Mouse (Mus musculus) right cerebral cortex, postnatal 36 days (tissue): Measurements from ENCODE around the gene Apom.
"Not testable (repeated sequence)": the region's sequence is repeated elsewhere in the genome, so short reads cannot be mapped to it uniquely, and the experiment has no call there.

ENCODE experiments used
- DNase-seq, 2 experiments: peaks; one replicate each; pipeline ENCODE4 v3.0.0; 2022; ENCODE audit warnings: low spot score in 2 of 2, mixed read lengths in 1 of 2

Gene Apom

GRCm38 (mm10) chr17:35127017-35127416 is 4.8 kb downstream of the Apom start:
- DNase-seq, result no peak

GRCm38 (mm10) chr17:35126206-35126611 is 5.6 kb downstream of the Apom start, which contains the start of gene D17H6S53E:
TSS of gene D17H6S53E (plus strand) at chr17:35126373.
- peak; percentile 61 to 67 for DNase-seq

DNA sequence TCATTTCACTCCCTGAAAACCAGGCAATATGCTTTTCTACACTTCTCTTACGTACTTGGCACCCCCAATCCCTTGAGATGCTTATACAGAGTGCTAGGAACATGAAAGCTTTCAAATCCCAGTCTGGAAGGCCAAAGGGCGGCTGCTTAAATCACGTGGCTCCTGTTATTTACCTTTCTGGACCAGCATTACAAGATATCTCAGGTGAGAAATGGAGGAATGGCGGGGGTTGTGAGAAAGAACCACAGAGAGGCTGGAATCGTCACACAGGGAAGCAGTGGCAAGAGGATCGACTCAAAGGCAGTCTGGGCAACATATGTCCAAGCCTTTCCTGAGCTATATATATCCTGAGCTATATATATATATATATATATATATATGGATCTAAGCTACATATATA is 6.3 kb downstream of the Apom start:
- DNase-seq, result no peak

DNA sequence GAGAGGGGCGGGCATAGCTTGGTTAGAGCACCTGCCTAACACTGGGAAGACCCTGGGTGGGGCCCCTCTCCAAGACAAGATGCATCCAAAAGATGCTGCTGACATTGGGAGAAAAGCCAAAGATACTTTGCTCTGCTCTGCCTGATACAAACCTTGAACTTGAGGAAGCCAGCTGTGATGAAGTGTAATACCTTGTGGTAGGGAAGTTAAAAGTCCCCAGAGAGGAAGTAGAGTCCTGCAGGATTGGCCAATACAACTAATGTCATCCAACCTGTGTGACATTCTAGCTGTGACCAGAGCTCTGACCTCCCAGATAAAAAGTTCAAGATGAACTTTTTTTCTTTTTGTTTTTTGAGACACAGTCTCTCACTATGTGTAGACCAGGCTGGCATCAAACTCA is 6.8 kb downstream of the Apom start:
- DNase-seq, result no peak

GRCm38 (mm10) chr17:35124261-35124896 is 7.5 kb downstream of the Apom start:
- not testable (repeated sequence) for DNase-seq

GRCm38 (mm10) chr17:35123287-35123686 is 8.6 kb downstream of the Apom start:
- DNase-seq, result not testable (repeated sequence)

DNA sequence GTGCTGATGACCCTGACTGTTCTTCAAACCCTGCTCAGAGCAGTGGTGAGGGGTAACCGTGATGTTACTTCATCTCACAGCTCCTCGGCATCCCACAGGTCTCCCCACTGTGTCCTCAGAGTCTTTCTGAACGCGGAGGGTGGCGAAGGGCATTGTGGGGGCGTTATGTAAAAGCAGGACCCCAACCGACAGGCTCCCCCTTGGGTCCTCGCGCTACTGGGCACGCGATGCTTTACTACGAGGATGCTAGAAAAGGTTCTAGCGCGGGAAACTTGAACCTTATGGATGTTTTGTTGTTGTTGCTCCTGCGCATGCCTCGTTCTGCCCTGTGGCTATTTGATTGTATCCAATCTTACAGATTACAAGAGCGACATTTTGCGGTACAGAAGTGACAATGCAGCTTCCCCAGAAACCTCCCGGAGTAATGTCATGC is 10.0 kb downstream of the Apom start, which contains the start of gene Csnk2b:
Csnk2b (minus strand) TSS at position 183 of the 433 bp plus-strand sequence.
- peak; percentile 60 to 79 for DNase-seq

GRCm38 (mm10) chr17:35121143-35121799 is 10.6 kb downstream of the Apom start, which contains the start of gene Gpank1:
TSS of gene Gpank1 (plus strand) at chr17:35121455.
- DNase-seq, result peak; percentile 97 to 99

- DNase-seq, result peak in 1 of 2 experiments; percentile 36
Measured at GRCm38 (mm10) chr17:35120745-35121142, 11.1 kb downstream of the Apom start.

- DNase-seq, result no peak
Measured at GRCm38 (mm10) chr17:35115046-35116019, 16.5 kb downstream of the Apom start, which contains the start of gene Ly6g5b. TSS of gene Ly6g5b (minus strand) at chr17:35115428.

GRCm38 (mm10) chr17:35111774-35112173 is 20.1 kb downstream of the Apom start:
- DNase-seq, result no peak

- no peak for DNase-seq
Measured at GRCm38 (mm10) chr17:35108097-35108496, 23.8 kb downstream of the Apom start, which contains the start of gene Ly6g5c. TSS of gene Ly6g5c (plus strand) at chr17:35108279.

GRCm38 (mm10) chr17:35106522-35106921 is 25.3 kb downstream of the Apom start:
- no peak for DNase-seq

DNA sequence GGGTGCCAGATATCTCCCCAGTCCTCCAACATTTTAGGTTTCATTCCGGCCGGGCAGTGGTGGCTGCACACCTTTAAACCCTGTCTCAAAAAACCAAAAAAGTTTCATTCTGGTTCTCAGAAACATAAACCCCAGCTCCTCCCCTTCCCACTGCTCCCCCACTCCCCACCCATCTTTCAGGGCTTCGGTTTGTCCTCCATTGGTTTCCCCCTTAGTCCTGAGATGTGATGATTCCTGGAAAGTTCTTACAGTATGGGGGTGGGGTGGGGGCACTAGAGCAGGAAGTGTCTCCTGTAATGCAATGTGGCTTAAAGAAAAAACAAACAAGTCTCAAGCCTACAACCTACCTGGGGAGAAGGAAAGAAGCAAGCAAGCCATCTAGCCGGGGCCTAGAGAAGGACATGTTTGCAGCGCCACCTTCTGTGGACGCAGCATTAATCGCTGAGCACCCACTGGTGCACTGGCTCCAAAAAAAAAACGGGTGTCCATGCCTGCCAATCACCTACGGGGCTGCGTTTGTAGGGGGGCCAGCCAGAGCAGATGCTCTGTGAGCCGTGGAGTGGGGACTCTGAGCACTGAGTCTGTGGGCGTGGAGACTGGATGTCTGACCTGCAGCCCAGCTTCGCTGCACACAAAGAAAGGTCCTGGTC is 26.0 kb downstream of the Apom start:
- DNase-seq, result no peak

DNA sequence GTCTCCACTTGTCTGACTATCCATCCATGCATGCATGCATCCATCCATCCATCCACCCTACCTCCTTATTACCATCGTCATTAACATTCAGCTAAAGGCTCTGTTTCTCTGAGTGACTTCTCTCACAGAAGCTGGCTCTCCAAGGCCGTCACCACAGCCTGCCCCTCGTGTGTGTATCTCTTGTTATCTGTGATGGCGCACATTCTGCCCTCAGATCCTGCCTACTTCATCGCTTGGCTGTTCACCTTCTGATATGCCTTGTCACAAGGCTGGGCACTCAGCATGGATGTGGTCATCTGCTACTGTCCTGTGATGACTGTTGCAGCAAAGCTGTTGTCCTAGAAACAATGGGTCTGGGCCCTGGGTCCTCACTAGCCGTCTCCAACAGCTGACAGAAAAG is 27.1 kb downstream of the Apom start:
- no peak for DNase-seq

DNA sequence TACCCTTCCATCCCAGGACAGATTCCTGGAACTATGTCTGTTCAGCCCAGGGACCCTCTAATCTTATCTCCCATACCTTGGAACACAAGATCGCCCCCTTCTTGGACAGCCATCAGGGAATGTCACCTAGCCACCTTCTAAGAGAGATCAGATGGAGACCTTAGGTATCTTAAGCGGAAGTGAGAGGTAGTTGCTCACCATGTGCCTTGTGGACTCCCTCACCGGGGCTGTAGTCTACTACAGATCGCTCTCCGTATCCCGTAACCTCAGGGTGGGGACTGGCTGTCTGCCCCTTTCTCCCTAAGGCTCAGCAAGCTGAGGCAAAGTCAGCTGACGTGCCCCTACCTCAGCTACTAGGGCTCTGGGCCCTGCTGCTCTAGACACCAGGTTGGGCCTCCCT is 27.8 kb downstream of the Apom start:
- no peak for DNase-seq

DNA sequence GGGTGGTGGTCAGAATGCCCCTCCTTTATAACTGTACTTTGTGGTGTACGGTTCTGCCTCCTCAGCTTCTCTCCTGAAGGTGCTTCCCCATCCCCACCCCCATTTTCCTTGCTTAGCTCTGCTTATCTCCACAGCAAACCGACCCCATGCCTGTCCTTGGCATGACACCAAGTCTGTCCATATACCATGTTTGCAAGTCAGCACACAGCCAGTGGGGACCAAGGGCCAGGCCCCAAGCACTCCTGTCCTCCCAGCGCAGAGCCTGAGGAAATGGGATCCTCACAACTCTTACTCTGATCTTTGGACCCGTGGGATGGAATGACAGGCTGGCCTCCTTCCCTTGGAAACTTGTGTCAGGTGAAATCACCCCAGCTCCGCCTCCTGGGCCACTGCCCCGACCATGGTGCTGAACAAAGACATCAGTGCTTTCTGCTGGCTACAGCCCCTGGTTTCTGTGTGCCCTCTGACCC is 28.6 kb downstream of the Apom start:
- DNase-seq, result no peak

DNA sequence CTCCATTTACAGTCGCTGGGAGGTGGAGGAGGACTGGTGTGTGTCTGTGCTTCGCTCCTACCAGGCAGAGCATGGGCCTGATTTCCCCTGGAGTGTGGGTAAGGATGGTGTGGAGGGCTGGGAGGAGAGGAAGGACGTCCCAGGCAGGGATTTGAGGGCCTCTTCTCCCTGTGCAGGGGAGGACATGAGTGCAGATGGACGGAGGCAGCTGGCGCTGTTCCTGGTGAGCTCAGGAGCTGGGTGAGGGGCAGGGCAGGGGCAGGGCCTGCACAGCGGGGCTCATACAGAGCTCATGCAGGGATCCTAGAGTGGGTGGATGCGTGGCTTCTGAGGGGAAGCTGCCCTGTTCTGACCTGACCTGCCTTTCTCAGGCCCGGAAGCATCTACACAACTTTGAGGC is 29.6 kb downstream of the Apom start:
- DNase-seq, result no peak

- DNase-seq, result no peak
Measured at GRCm38 (mm10) chr17:35101161-35101560, 30.7 kb downstream of the Apom start.

- no peak for DNase-seq
Measured at GRCm38 (mm10) chr17:35100196-35100765, 31.6 kb downstream of the Apom start.

DNA sequence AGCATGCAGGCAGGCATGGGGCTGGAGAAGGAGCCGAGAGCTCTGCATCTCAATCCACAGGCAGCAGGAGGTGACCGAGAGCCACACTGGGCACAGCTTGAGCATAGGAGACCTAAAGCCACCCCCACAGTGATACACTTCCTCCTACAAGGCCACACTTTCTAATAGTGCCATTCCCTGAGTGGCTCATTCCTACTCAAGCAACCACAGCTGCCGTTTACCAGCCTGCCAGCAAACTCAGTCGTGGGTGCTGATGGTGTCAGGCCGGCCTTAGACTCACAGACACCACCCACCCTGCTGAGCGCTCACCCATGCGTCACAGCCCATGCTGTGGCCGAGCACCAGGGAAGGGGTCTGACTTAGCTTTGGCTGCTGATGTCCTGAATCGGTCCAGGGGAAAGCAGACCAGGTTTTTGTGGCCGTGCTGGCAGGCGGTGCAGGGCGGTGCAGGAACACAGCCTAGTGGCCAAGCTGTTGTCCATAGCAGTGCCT is 34.6 kb downstream of the Apom start:
- peak; percentile 52 to 73 for DNase-seq
